Mouse (Mus musculus) heart, postnatal 0 days (tissue): ENCODE results near the gene Atxn3. TPM values are rescaled to one million over a fixed set of nuclear protein-coding genes. Genes with fewer than 3 reads are reported as not detected.
A peak's percentile ranks its signal among the peaks of the same experiment; 100 is the strongest.

Source experiments
- ATAC-seq: fragments of 200-750 bp; cut with Nextera tagmentation; 2 replicates; pipeline ENCODE4 v1.8.0; 2017; ENCODE audit warnings: low read depth, moderate number of reproducible peaks, moderate library complexity; ENCODE audit not compliant: insufficient read depth
- DNase-seq: peaks from one replicate; pipeline ENCODE4 v3.0.0-alpha.2; 2016; ENCODE audit warnings: low spot score
- H3K27ac ChIP-seq: fragments of 300-500 bp; sonication (generic); 2 replicates; pipeline ENCODE4 v1.5.1; 2014; ENCODE audit warnings: low read depth, mild to moderate bottlenecking
- H3K27me3 ChIP-seq: fragments of 300-500 bp; sonication (generic); 2 replicates; pipeline ENCODE4 v1.6.1; 2014; ENCODE audit warnings: low read length, mixed read lengths; ENCODE audit not compliant: control insufficient read depth, insufficient read depth
- H3K36me3 ChIP-seq: fragments of 300-500 bp; sonication (generic); replicated peaks from 2 replicates; pipeline ENCODE4 v1.6.1; 2014; ENCODE audit warnings: low read length, mixed read lengths; ENCODE audit not compliant: control insufficient read depth, insufficient read depth
- H3K4me1 ChIP-seq: fragments of 300-500 bp; sonication (generic); 2 replicates; pipeline ENCODE4 v1.6.1; 2014; ENCODE audit warnings: antibody characterized with exemption; ENCODE audit not compliant: control insufficient read depth, insufficient read depth
- H3K4me2 ChIP-seq: fragments of 300-500 bp; sonication (generic); 2 replicates; pipeline ENCODE4 v1.6.1; 2014; ENCODE audit warnings: low read depth, mild to moderate bottlenecking, low read length, moderate library complexity
- H3K4me3 ChIP-seq: fragments of 300-500 bp; sonication (generic); 2 replicates; pipeline ENCODE4 v1.5.1; 2014; ENCODE audit warnings: low read depth, low read length
- H3K9ac ChIP-seq: fragments of 300-500 bp; sonication (generic); replicated peaks from 2 replicates; pipeline ENCODE4 v1.6.1; 2014; ENCODE audit warnings: low read depth, low read length, mixed read lengths
- H3K9me3 ChIP-seq: fragments of 300-500 bp; sonication (generic); replicated peaks from 2 replicates; pipeline ENCODE4 v1.6.1; 2016; ENCODE audit warnings: low read length; ENCODE audit not compliant: control insufficient read depth
- CTCF ChIP-seq: IDR thresholded peaks from 2 replicates; pipeline ENCODE4 v1.5.1; 2016; ENCODE audit warnings: antibody characterized with exemption, control low read depth, low read depth
- EP300 ChIP-seq: IDR thresholded peaks from 2 replicates; pipeline ENCODE4 v1.6.1; 2016; ENCODE audit warnings: antibody characterized with exemption, low read depth
- WGBS: fragments of 180-500 bp; shearing (Covaris S2); extraction: QIAGEN DNeasy Blood & Tissue Kit; methylation state at CpG from one replicate; pipeline ENCODE4 v1.1.7; 2014; 5-methylcytosine and 5-hydroxymethylcytosine counted together
- polyA plus RNA-seq: library from polyadenylated mRNA; unstranded; fragments of >200 nt; fragmentation: Nextera tagmentation; extraction: Ambion mirVana; gene quantifications from 2 replicates; pipeline ENCODE4 v1.2.1, GENCODE M21; 2015
- total RNA-seq: library from RNA; depleted of rRNA; stranded (reverse); fragments of >200 nt; gene quantifications from 2 replicates; pipeline ENCODE4 v1.2.3, GENCODE M21; 2014; ENCODE audit warnings: low replicate concordance; rRNA removed

Atxn3 gene
- total and polyA plus RNA-seq, 2 experiments from 2014 or later = 7.2 to 15.8 TPM

GRCm38 (mm10) chr12:101888312-101888711 is 69.7 kb downstream of the Atxn3 start:
- Histone ChIP-seq H3K4me3 (no peak overlapping the region), H3K27me3 (no peaks in the 10 kb centered on the region), H3K9ac (no peak overlapping the region), H3K36me3 (peaks cover 81% of the 10 kb centered on the region), H3K4me2 (no peak overlapping the region), H3K27ac (no peak overlapping the region), H3K4me1 (no peaks in the 10 kb centered on the region), H3K9me3 (no peaks in the 10 kb centered on the region)
- TF ChIP-seq CTCF = no peak
- TF ChIP-seq EP300 = no peak
- DNase-seq (no peak), ATAC-seq (no peak)
- 71% methylated on average over 2 of the region's 2 CpGs for WGBS

DNA sequence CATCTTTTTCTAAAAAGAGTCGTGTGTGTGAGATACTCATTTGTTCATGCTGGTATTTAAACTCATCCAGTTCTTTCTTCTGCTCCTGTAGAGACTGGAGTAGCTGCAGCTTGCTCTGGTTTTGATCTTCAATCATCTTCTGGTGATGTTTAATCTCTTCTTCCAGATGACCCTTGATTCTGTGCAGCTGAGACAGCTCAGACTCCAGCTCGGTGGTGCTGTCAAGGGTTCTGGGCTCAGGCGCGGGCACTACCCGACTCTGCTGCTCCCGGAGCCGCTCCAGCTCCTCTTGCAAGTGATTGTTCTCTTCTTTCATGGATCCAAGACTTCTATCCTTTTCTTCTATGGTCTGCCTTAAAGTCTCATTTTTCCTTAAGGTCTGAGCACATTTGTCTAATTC is 73.1 kb downstream of the Atxn3 start:
- no peak for ATAC-seq
- peaks cover 69% of the 10 kb centered on the region for H3K36me3 ChIP-seq
- TF ChIP-seq CTCF (no peak), EP300 (no peak)
- H3K4me3 ChIP-seq = no peak overlapping the region
- H3K4me1 ChIP-seq = no peaks in the 10 kb centered on the region
- no peak overlapping the region for H3K4me2 ChIP-seq
- DNase-seq = no peak
- no peaks in the 10 kb centered on the region for H3K9me3 ChIP-seq
- 92% methylated on average over 7 of the region's 7 CpGs for WGBS
- H3K27me3 ChIP-seq = no peaks in the 10 kb centered on the region
- H3K27ac ChIP-seq = no peak overlapping the region
- H3K9ac ChIP-seq = no peak overlapping the region

DNA sequence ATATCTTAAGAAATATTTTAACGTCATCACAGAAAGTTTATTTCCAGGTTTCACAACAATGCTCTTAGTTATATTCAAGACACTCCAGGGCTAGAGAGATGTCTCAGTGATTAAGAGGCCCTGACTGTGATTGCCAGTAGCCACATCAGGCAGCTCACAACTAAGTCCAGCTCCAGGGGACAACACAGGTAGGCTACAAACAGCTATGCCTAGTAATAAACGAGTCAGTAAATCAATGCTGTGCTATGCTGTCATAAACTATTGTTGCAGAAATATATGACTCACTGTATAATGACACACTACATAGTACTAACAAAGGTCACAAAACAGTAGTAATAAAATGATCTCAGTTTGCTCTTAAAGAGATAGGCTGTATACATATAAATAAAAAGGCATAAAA is 81.7 kb downstream of the Atxn3 start:
- Histone ChIP-seq H3K4me1 (no peaks in the 10 kb centered on the region), H3K27me3 (no peaks in the 10 kb centered on the region), H3K9ac (no peak overlapping the region), H3K4me2 (no peak overlapping the region), H3K36me3 (peaks cover 55% of the 10 kb centered on the region), H3K4me3 (no peak overlapping the region), H3K27ac (no peak overlapping the region), H3K9me3 (no peaks in the 10 kb centered on the region)
- ATAC-seq (no peak), DNase-seq (no peak)
- TF ChIP-seq EP300 (no peak), CTCF (no peak)
- 92% methylated on average over 2 of the region's 2 CpGs for WGBS

- peaks cover 56% of the 10 kb centered on the region for H3K36me3 ChIP-seq
- H3K27ac ChIP-seq = no peak overlapping the region
- no peak overlapping the region for H3K9ac ChIP-seq
- no peaks in the 10 kb centered on the region for H3K9me3 ChIP-seq
- no peak overlapping the region for H3K4me3 ChIP-seq
- ATAC-seq (no peak), DNase-seq (peak; percentile 66)
- H3K4me1 ChIP-seq = no peaks in the 10 kb centered on the region
- TF ChIP-seq CTCF (peak; percentile 52), EP300 (no peak)
- H3K4me2 ChIP-seq = no peak overlapping the region
- 60% methylated on average over 1 of the region's 1 CpGs for WGBS
- H3K27me3 ChIP-seq = no peaks in the 10 kb centered on the region
Measured at GRCm38 (mm10) chr12:101875107-101875506, 82.9 kb downstream of the Atxn3 start.

Other genes starting within 250 kb of the Atxn3 start
- 0.89 and 0.99 TPM in 2 replicates for gene Tc2n, start 239.7 kb downstream of the Atxn3 start, total RNA-seq
- gene Tc2n, start 239.7 kb downstream of the Atxn3 start, polyA plus RNA-seq = 0.31 and 0.33 TPM in 2 replicates
- 35.9 and 38.4 TPM in 2 replicates for gene Fbln5, start 139.2 kb downstream of the Atxn3 start, total RNA-seq
- gene Fbln5, start 139.2 kb downstream of the Atxn3 start, polyA plus RNA-seq = 56.0 and 61.6 TPM in 2 replicates
- 9.8 and 23.4 TPM in 2 replicates for gene Trip11, start 45.0 kb downstream of the Atxn3 start, total RNA-seq
- gene Trip11, start 45.0 kb downstream of the Atxn3 start, polyA plus RNA-seq = 19.7 and 20.7 TPM in 2 replicates
- gene Cpsf2, start 17.7 kb upstream of the Atxn3 start, total RNA-seq = 12.2 and 12.4 TPM in 2 replicates
- gene Cpsf2, start 17.7 kb upstream of the Atxn3 start, polyA plus RNA-seq = 13.6 and 15.3 TPM in 2 replicates
- gene Slc24a4, start 170.5 kb upstream of the Atxn3 start, total RNA-seq = 0.99 and 4.0 TPM in 2 replicates
- gene Slc24a4, start 170.5 kb upstream of the Atxn3 start, polyA plus RNA-seq = 2.2 and 2.3 TPM in 2 replicates